7 mouse cellular contexts compared by ENCODE assay signal in genomic region chr11:87404876-87405275, GRCm38 (mm10). TPM values are rescaled to one million over a fixed set of nuclear protein-coding genes. Genes with fewer than 3 reads are reported as not detected.
A peak's percentile ranks its signal among the peaks of the same experiment; 100 is the strongest.
DNase-seq lines count a peak whose midpoint lies in the region; ATAC-seq and TF ChIP-seq lines count a peak whose summit lies in the region.

Gene Rad51c, minus strand, starts transcription at chr11:87404954.
Gene Tex14, plus strand, starts transcription at chr11:87405065.

- H3K9ac ChIP-seq in forebrain, embryonic 14.5 days (ENCODE audit: low read length): peak within 1 kb of the TSS; percentile 82
- H3K9ac ChIP-seq in kidney, postnatal 0 days (ENCODE audit: low read depth, low read length): peak within 1 kb of the TSS; percentile 59
- H3K9ac ChIP-seq in midbrain, embryonic 16.5 days (ENCODE audit: low read depth, low read length): peak within 1 kb of the TSS; percentile 74

- peaks cover 4% of the 10 kb centered on the region for H3K4me1 ChIP-seq in bone marrow macrophage, adult 2 months (ENCODE audit: control insufficient read depth, insufficient read depth, low read length)
- H3K4me1 ChIP-seq in forebrain, embryonic 14.5 days (ENCODE audit: control insufficient read depth, insufficient read depth, low read length): no peaks in the 10 kb centered on the region; the same call in 1 of the 2 replicates
- no peaks in the 10 kb centered on the region for H3K4me1 ChIP-seq in kidney, postnatal 0 days (replicated peaks; ENCODE audit: insufficient read depth, low read length)
- H3K4me1 ChIP-seq in midbrain, embryonic 16.5 days (ENCODE audit: control insufficient read depth, insufficient read depth, low read length): peaks cover 2% of the 10 kb centered on the region; the same call in 1 of the 2 replicates

- TF ChIP-seq POLR2A in bone marrow macrophage, adult 2 months (IDR thresholded peaks at IDR 0.05; ENCODE audit: borderline replicate concordance, low read depth, low read length): no peak

- H3K9me3 ChIP-seq in forebrain, embryonic 14.5 days (replicated peaks; ENCODE audit: control insufficient read depth, low read length): no peaks in the 10 kb centered on the region
- H3K9me3 ChIP-seq in kidney, postnatal 0 days (replicated peaks; ENCODE audit: low read length): no peaks in the 10 kb centered on the region
- no peaks in the 10 kb centered on the region for H3K9me3 ChIP-seq in midbrain, embryonic 16.5 days (replicated peaks; ENCODE audit: control insufficient read depth, low read length, poor library complexity, severe bottlenecking)

- ATAC-seq in forebrain, embryonic 14.5 days: peak; percentile 27
- peak; percentile 44 for ATAC-seq in kidney, postnatal 0 days (replicated peaks; ENCODE audit: low FRiP score, low read depth)
- peak; percentile 51; the same call in 1 of the 2 replicates for ATAC-seq in midbrain, embryonic 16.5 days
- ATAC-seq in monocyte, adult 5-6 weeks (replicated peaks; ENCODE audit: insufficient number of reproducible peaks, low FRiP score, low TSS enrichment, poor library complexity, severe bottlenecking): no peak

- H3K36me3 ChIP-seq in forebrain, embryonic 14.5 days (ENCODE audit: control insufficient read depth, insufficient read depth, low read length): no peaks in the 10 kb centered on the region
- H3K36me3 ChIP-seq in kidney, postnatal 0 days (ENCODE audit: insufficient read depth, low read length): no peaks in the 10 kb centered on the region
- no peaks in the 10 kb centered on the region for H3K36me3 ChIP-seq in midbrain, embryonic 16.5 days (ENCODE audit: control insufficient read depth, insufficient read depth, low read length)

- peak within 1 kb of the TSS; percentile 69 for H3K4me2 ChIP-seq in forebrain, embryonic 14.5 days (ENCODE audit: low read length)
- peak within 1 kb of the TSS; percentile 74 for H3K4me2 ChIP-seq in kidney, postnatal 0 days (ENCODE audit: low read length)
- H3K4me2 ChIP-seq in midbrain, embryonic 16.5 days (ENCODE audit: low read length): peak within 1 kb of the TSS; percentile 50

- TF ChIP-seq CTCF in bone marrow macrophage, adult 2 months (IDR thresholded peaks at IDR 0.05; ENCODE audit: low read depth, low read length): no peak
- no peak for TF ChIP-seq CTCF in kidney, postnatal 0 days (IDR thresholded peaks at IDR 0.05; ENCODE audit: low read depth)

- peak; percentile 24 for DNase-seq in left cerebral cortex, postnatal 4 days
- DNase-seq in left cerebral cortex, adult 11 months (ENCODE audit: low spot score): no peak
- DNase-seq in forebrain, embryonic 14.5 days (ENCODE audit: low spot score): no peak
- no peak for DNase-seq in kidney, postnatal 0 days (ENCODE audit: low spot score)

- H3K4me3 ChIP-seq in bone marrow macrophage, adult 2 months (ENCODE audit: insufficient read depth, low read length): peak within 1 kb of the TSS; percentile 96
- H3K4me3 ChIP-seq in forebrain, embryonic 14.5 days (ENCODE audit: low read depth, low read length): peak within 1 kb of the TSS; percentile 58
- H3K4me3 ChIP-seq in kidney, postnatal 0 days (replicated peaks; ENCODE audit: low read depth, low read length): peak within 1 kb of the TSS; percentile 56
- H3K4me3 ChIP-seq in midbrain, embryonic 16.5 days (ENCODE audit: low read depth, low read length): peak within 1 kb of the TSS; percentile 48

- no peaks in the 10 kb centered on the region for H3K27me3 ChIP-seq in forebrain, embryonic 14.5 days (replicated peaks; ENCODE audit: control insufficient read depth, insufficient read depth, low read length)
- no peaks in the 10 kb centered on the region for H3K27me3 ChIP-seq in kidney, postnatal 0 days (ENCODE audit: insufficient read depth, low read length)
- H3K27me3 ChIP-seq in midbrain, embryonic 16.5 days (ENCODE audit: control insufficient read depth, insufficient read depth, low read depth, low read length): no peaks in the 10 kb centered on the region

- 85% methylated on average over 27 of the region's 27 CpGs for WGBS in forebrain, embryonic 14.5 days
- WGBS in kidney, postnatal 0 days: 84% methylated on average over 27 of the region's 27 CpGs
- WGBS in midbrain, embryonic 16.5 days: 78% methylated on average over 27 of the region's 27 CpGs

- peak within 1 kb of the TSS; percentile 70 for H3K27ac ChIP-seq in bone marrow macrophage, adult 2 months (ENCODE audit: insufficient read depth, low read depth, low read length)
- peak within 1 kb of the TSS; percentile 96 for H3K27ac ChIP-seq in forebrain, embryonic 14.5 days (ENCODE audit: low read depth, low read length)
- peak within 1 kb of the TSS; percentile 74 for H3K27ac ChIP-seq in kidney, postnatal 0 days
- H3K27ac ChIP-seq in midbrain, embryonic 16.5 days (ENCODE audit: low read length): peak within 1 kb of the TSS; percentile 87

- intact Hi-C loops in left cerebral cortex, postnatal 4 days (cut with DNase I): loop anchor here (5.0 kb wide), 1 partner anchor 188 kb away; no protein-coding TSS in a partner anchor

RNA-seq across cellular contexts. Expression of gene Rad51c, which starts in this region (rescaled TPM):
- 1 to 10 TPM; 4.0 to 4.8 TPM for total RNA-seq in left cerebral cortex, postnatal 4 days (2021)
- 3.4 and 3.7 TPM in 2 replicates for polyA plus RNA-seq in bone marrow macrophage, adult 2 months (2012; ENCODE audit: insufficient read depth, insufficient read length, missing spikeins)
- polyA plus RNA-seq in forebrain, embryonic 14.5 days (2014; fragmentation: Nextera tagmentation; extraction: Ambion mirVana): 4.5 and 8.1 TPM in 2 replicates
- 3.5 and 4.7 TPM in 2 replicates for polyA plus RNA-seq in kidney, postnatal 0 days (2015; fragmentation: Nextera tagmentation; extraction: Ambion mirVana)
- 3.6 and 4.0 TPM in 2 replicates for polyA plus RNA-seq in midbrain, embryonic 16.5 days (2015; fragmentation: Nextera tagmentation; extraction: Ambion mirVana)
- 2.6 to 6.8 TPM (median 6.5 TPM) in 3 replicates for total RNA-seq in monocyte, adult 5-6 weeks (2017)

RNA-seq across cellular contexts. Expression of gene Tex14, which starts in this region (rescaled TPM):
- total RNA-seq in left cerebral cortex, postnatal 4 days (2021): under 1 TPM; 0.34 to 0.44 TPM
- polyA plus RNA-seq in bone marrow macrophage, adult 2 months (2012; ENCODE audit: insufficient read depth, insufficient read length, missing spikeins): not detected in 2 replicates
- 0.21 and 0.24 TPM in 2 replicates for polyA plus RNA-seq in forebrain, embryonic 14.5 days (2014; fragmentation: Nextera tagmentation; extraction: Ambion mirVana)
- 0.55 and 0.57 TPM in 2 replicates for polyA plus RNA-seq in kidney, postnatal 0 days (2015; fragmentation: Nextera tagmentation; extraction: Ambion mirVana)
- polyA plus RNA-seq in midbrain, embryonic 16.5 days (2015; fragmentation: Nextera tagmentation; extraction: Ambion mirVana): 0.29 and 0.39 TPM in 2 replicates
- total RNA-seq in monocyte, adult 5-6 weeks (2017): 3.7 to 4.4 TPM in 2 of 3 replicates, not detected in the other
